Mouse (Mus musculus) heart, postnatal 25 days (tissue): ENCODE data around the gene Sucla2. TPM values are rescaled to one million over a fixed set of nuclear protein-coding genes. Genes with fewer than 3 reads are reported as not detected.

Experiments
- DNase-seq: peaks from one replicate; pipeline ENCODE4 v3.0.0; 2022; ENCODE audit warnings: low spot score
- intact Hi-C: fragments of 180-260 bp; cut with DNase I; formaldehyde crosslinking; loops from one replicate; pipeline ENCODE4 v1.15.1; 2025
- total RNA-seq, 2 experiments: library from RNA; stranded (reverse); gene quantifications; 2 replicates each; pipeline ENCODE4 v1.2.3; 2021

The Sucla2 gene
- 100 to 1,000 TPM; 787 to 854 TPM for total RNA-seq

GRCm38 (mm10) chr14:73524766-73525448 lies at the start of gene Sucla2:
Sucla2 (plus strand) TSS chr14:73525319.
- intact Hi-C loops = no loop called here
- peak; percentile 89 for DNase-seq

DNA sequence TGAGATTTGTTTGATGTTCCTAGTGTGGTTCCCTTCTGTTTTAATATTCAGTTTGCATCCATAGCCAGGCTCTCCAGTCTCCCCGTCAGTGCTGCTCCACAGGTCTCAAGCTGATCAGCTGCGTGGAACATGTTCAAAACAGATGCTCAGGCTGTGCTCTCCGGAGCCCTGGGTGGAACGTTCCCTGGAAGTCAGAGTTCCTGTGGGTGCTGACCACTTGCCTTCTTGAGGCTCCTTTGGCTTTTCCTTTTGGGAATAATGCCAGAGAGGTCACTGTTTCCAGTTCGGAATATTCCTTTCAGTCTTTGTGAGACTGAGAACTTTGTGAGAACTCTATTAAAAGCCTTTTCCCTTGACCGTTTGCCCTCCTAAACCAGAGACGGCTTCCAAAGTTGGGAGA lies 49.6 kb upstream of the Sucla2 start:
- intact Hi-C loops = loop anchor here (2.0 kb wide), 2 partner anchors 149 to 371 kb away; no protein-coding TSS in a partner anchor
- DNase-seq = peak; percentile 46

DNA sequence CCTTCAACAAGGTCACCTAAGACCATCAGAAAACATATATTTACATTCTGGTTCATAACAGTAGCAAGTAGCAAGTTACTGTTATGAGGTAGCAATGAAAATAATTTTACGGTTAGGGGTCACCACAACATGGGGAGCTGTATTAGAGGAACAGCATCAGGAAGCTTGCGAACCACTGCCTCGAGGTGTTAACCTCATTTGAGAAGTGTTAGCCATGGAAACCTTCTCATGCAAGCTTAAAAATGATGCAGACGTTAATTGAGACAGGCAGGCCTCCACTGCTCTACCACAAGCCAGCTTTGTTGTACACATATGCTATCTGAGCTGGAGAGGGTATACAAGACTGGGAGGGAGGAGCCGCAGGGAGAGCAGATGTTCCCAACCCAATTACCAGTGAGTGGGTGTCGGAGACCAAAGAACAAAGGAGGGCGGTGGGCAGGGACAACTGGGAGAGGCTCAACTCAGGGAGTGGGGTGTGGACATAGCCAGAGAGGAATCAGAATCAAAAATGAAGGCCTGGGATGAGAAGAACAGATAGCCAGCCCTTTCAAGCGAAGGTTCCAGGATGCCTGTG lies 48.7 kb upstream of the Sucla2 start:
- peak; percentile 19 for DNase-seq
- intact Hi-C loops = loop anchor here (2.0 kb wide), 1 partner anchor 26 kb away; no protein-coding TSS in a partner anchor

DNA sequence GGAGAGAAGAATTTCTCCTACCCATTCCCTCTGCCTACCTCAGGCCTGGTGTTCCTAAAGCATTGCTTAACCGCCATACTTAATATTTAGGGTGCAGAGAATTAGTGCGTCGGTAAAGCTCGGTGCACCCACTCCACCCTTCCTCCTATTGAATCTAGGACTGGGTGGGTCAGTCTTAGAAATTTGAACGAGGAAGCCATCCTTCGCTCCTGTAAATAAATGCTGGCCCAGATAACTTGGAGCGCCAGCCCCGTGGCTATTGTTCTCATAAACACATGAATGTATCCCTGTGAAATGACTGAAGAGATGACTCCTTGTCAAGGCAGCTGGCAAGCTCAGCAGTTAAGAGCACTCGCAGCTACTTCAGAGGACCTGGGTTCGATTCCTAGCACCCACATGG lies 48.0 kb upstream of the Sucla2 start:
- DNase-seq = no peak
- intact Hi-C loops = loop anchor here (2.0 kb wide), 1 partner anchor 26 kb away; no protein-coding TSS in a partner anchor

GRCm38 (mm10) chr14:73478321-73478720 lies 46.8 kb upstream of the Sucla2 start:
- intact Hi-C loops = no loop called here
- DNase-seq = no peak

DNA sequence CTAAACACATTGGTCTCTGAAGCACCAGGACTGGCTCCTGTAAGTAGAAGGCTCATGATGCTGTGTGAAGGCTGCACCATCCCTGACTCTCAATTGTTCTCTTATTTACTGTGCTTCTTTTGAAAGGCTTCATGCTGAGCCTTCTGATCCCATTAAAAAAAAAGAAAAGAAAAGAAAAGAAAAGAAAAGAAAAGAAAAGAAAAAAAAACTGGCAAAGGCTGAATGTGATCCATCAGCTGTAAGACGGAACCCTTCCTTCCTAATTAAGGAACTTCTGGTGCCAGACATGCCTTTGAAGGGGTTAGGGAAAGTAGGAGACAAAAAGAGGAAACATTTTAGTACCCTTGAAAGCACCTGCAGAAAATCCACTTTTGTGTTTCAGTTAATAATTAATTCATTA lies 45.3 kb upstream of the Sucla2 start:
- intact Hi-C loops = no loop called here
- DNase-seq = no peak

DNA sequence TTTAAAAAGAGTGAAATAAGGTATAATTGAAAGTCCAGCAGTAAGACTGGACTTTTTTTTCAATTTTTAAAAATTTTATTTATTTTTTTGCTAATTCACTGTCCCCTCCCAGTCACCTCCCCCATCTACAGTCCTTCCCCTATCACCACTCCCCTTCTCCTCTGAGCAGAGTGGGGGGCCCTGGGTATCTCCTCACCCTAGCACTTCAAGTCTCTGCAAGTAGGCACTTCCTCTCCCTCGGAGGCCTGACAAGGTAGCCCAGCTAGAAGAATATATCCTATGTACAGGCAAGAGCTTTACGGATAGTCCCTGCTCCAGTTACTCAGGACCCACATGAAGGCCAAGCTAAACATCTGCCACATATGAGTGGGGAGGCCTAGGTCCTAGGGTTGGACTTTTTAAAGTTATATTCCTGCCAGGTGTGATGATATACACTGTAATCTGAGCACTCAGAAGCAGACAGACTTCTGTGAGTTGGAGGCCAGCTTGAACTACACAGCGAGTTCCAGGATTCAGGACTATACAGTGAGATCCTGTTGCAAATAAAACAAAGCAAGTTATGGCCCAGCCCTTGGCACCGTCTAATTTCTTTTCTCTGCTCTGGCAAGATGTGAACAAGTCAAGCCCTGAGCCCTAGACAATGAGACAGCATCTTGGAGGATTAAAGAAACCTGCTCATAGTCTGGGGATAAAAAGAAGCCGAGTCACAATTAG lies 41.4 kb upstream of the Sucla2 start:
- intact Hi-C loops = no loop called here
- no peak for DNase-seq

- intact Hi-C loops = no loop called here
These were observed 40.6 kb upstream of the Sucla2 start for GRCm38 (mm10) chr14:73484366-73485110.

DNA sequence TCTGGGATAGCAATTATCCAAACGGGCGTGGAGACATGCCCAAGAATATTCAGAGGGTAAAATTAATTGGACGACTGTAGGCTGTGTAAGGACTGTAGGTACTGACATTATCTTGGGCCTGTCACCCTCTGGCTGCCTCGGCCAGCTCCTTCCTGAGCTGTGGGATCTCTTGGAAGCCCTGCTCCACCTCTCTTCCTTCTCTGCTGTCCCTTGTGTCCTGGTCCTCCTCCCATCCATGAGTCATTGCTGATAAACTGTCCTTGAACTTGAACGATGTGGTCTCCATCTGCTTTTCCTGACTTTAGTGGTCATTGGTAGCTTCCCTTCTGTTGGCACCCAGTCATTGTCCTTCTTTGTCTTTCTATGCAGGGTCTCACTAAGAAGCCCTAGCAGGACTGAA lies 38.5 kb upstream of the Sucla2 start:
- no peak for DNase-seq
- intact Hi-C loops = no loop called here

More at GRCm38 (mm10) chr14:73484366-73485110, 40.6 kb upstream of the Sucla2 start:
- no peak for DNase-seq

DNA sequence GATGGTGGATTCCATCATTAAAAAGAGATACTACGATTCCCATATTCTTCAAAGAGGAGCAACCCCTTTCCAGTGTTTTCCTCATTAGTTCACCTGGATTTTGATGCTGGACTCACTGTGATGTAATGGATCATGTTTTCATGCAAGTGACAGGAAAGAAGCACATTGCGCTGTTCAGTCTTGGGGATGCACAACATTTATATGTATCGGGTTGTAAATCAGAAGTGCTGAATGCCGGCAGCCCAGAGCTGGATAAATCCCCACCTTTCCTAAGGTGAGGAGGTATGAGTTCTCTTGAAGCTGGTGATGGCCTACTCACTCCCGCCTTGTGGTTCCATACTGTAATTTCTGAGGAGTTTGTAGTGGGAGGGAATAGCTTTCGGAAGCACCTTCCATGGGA lies 31.8 kb upstream of the Sucla2 start:
- DNase-seq = no peak
- intact Hi-C loops = no loop called here

DNA sequence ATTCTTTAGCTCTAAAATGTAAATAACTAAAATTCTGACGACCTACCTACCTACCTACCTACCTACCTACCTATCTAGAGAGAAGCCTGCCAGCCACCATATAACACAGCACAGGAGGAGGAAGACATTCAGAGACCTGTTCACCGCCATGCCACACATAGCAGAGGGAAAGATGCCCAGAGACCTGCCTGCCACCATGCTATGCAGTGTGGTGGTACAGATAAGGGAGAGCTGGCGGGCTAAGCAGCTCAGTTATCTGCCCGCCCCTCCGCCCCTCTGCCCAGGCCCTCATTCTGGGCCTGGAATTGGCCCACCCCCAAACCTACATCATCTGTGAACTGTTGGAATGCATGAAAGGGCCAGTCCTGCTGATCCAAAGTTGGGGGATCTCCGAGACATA lies 31.0 kb upstream of the Sucla2 start:
- intact Hi-C loops = no loop called here
- DNase-seq = no peak

- intact Hi-C loops = no loop called here
These were observed 29.4 kb upstream of the Sucla2 start for GRCm38 (mm10) chr14:73495753-73496152.

DNA sequence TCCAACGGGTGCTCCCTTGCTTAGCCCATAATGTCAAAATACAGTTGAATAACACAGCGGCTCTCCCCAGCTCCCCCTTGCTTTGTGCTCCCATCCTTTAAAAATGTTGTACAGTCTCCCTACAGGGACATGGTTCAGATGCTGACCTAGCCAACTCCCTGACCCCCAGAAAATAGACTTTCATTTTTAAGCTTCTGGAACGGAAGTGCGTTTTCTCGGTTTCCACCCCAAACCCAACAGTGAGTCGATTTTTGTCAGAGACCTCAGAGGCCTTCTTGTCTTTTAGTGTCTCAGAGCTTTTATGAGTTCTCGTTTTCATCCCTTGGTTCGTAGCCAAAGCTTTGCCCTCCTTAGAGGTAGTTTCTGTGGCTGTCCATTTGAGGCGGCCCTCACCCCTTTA lies 23.8 kb upstream of the Sucla2 start:
- no peak for DNase-seq
- intact Hi-C loops = no loop called here

More at GRCm38 (mm10) chr14:73495753-73496152, 29.4 kb upstream of the Sucla2 start:
- no peak for DNase-seq

- no peak for DNase-seq
- intact Hi-C loops = loop anchor here (2.0 kb wide), 1 partner anchor 25 kb away; no protein-coding TSS in a partner anchor
These were observed 23.4 kb upstream of the Sucla2 start for GRCm38 (mm10) chr14:73501721-73502120.

- no peak for DNase-seq
- intact Hi-C loops = loop anchor here (2.0 kb wide), 1 partner anchor 26 kb away; no protein-coding TSS in a partner anchor
These were observed 22.4 kb upstream of the Sucla2 start for GRCm38 (mm10) chr14:73502591-73503184.

- intact Hi-C loops = loop anchor here (2.0 kb wide), 1 partner anchor 27 kb away; no protein-coding TSS in a partner anchor
- no peak for DNase-seq
These were observed 21.7 kb upstream of the Sucla2 start for GRCm38 (mm10) chr14:73503237-73503933.

DNA sequence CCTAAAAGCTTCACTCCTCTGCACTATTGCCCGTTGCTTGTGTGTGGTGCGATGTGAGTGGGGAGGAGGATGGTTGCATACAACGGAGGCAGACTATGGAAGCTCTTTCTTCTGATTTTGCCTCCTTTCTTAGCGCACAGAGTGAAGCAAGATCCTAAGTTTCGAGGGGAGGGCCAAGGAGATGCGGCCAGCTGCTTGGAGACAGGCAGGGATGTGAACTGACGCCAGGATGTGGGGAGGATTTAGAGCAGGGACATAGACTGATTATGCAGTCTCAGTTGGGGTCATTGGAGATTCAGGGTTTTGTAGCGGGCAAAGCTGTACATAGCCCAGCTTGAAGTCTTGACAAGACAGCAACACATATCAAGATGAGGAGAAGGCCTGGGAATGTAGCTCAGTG lies 18.8 kb upstream of the Sucla2 start:
- DNase-seq = no peak
- intact Hi-C loops = loop anchor here (5.0 kb wide), 1 partner anchor 124 kb away; no protein-coding TSS in a partner anchor

- intact Hi-C loops = loop anchor here (5.0 kb wide), 1 partner anchor 125 kb away; no protein-coding TSS in a partner anchor
- no peak for DNase-seq
These were observed 17.9 kb upstream of the Sucla2 start for GRCm38 (mm10) chr14:73507200-73507599.
